Mouse (Mus musculus): ENCODE results near the gene Gjc2. TPM values are rescaled to one million over a fixed set of nuclear protein-coding genes. Genes with fewer than 3 reads are reported as not detected.

The Gjc2 gene
- polyA plus RNA-seq, 2 experiments: 0.08 TPM; not detected in 1

DNA sequence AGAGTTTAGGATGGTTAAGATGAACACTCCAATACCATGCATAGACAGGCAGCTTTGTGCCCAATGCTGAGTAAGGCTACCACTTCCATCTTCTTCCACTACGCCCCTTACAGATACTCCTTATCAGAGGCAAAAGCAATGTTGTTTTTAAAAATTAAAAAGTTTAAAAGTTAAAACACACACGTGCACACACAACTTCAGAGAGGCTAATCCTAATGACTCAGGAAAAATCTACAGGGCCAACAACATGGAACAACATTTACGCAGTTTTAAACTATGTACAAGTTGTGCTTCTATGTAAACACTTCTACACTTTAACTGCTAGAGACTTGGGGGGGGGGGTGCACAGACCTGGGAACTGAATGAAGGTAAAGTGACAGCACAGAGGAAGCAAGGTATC lies 41.0 kb upstream of the Gjc2 start:
- peaks cover 16% of the 10 kb centered on the region for H3K36me3 ChIP-seq (replicated peaks; ENCODE audit: control insufficient read depth, insufficient read depth, low read depth)
- H3K9ac ChIP-seq (replicated peaks): no peak overlapping the region
- H3K9me3 ChIP-seq (ENCODE audit: control insufficient read depth, low read length): no peaks in the 10 kb centered on the region
- DNase-seq (ENCODE audit: low read depth in 3 of 3, low spot score in 3 of 3) (no peak), ATAC-seq (ENCODE audit: insufficient read depth) (no peak)
- no peak overlapping the region for H3K4me3 ChIP-seq (ENCODE audit: insufficient read depth in 1 of 2, low read depth in 2 of 2, low read length in 2 of 2)
- no peak overlapping the region for H3K27ac ChIP-seq
- peaks cover 37 to 53% of the 10 kb centered on the region in 2 experiments for H3K4me1 ChIP-seq (replicated peaks; ENCODE audit: control insufficient read depth in 2 of 2, insufficient read depth in 2 of 2, low read length in 1 of 2)
- WGBS (ENCODE audit: insufficient replicate concordance): 61% methylated on average over 3 of the region's 3 CpGs
- H3K4me2 ChIP-seq (ENCODE audit: low read depth): peak overlapping the region; percentile 14; the same call in 1 of the 2 replicates
- no peak for TF ChIP-seq EP300 (IDR thresholded peaks at IDR 0.05; ENCODE audit: low read depth)
- no peaks in the 10 kb centered on the region for H3K27me3 ChIP-seq (ENCODE audit: control insufficient read depth, insufficient read depth, low read length)

GRCm38 (mm10) chr11:59222306-59222705 lies 39.3 kb upstream of the Gjc2 start:
- DNase-seq (ENCODE audit: low read depth in 3 of 3, low spot score in 3 of 3): no peak
- Histone ChIP-seq H3K9me3 (ENCODE audit: control insufficient read depth, low read length) (no peaks in the 10 kb centered on the region), H3K27me3 (ENCODE audit: control insufficient read depth, insufficient read depth, low read length) (no peaks in the 10 kb centered on the region), H3K36me3 (replicated peaks; ENCODE audit: control insufficient read depth, insufficient read depth, low read depth) (peaks cover 30% of the 10 kb centered on the region), H3K27ac (no peak overlapping the region), H3K9ac (replicated peaks) (no peak overlapping the region), H3K4me3 (ENCODE audit: insufficient read depth in 1 of 2, low read depth in 2 of 2, low read length in 2 of 2) (no peak overlapping the region), H3K4me2 (ENCODE audit: low read depth) (no peak overlapping the region), H3K4me1 (replicated peaks; ENCODE audit: control insufficient read depth in 2 of 2, insufficient read depth in 2 of 2, low read length in 1 of 2) (peaks cover 34 to 52% of the 10 kb centered on the region in 2 experiments)
- no peak for ATAC-seq (ENCODE audit: insufficient read depth)
- TF ChIP-seq CTCF (IDR thresholded peaks at IDR 0.05; ENCODE audit: low read depth) (no peak), EP300 (IDR thresholded peaks at IDR 0.05; ENCODE audit: low read depth) (no peak)
- WGBS (ENCODE audit: insufficient replicate concordance): 66% methylated on average over 4 of the region's 4 CpGs

DNA sequence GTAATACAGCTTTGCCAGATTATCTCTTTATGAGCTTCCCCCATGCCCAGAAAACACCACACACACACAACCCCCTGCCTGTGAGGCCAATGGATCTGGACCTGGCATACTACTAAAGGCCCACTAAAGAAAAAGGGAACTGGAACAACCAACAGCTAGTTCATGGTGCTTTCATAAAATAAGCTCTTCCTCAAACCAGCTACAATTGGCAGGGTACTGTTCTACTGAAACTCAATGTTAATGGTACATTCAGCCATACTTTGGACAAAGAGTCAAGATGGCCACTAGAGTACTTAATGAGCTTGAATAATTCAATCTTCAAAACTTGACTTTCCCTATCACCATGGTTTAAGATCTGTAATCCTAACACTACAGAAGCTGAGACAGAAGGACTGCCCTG lies 38.6 kb upstream of the Gjc2 start:
- DNase-seq (ENCODE audit: low read depth in 3 of 3, low spot score in 3 of 3) (no peak), ATAC-seq (ENCODE audit: insufficient read depth) (no peak)
- Histone ChIP-seq H3K27ac (no peak overlapping the region), H3K4me3 (ENCODE audit: insufficient read depth in 1 of 2, low read depth in 2 of 2, low read length in 2 of 2) (no peak overlapping the region), H3K27me3 (ENCODE audit: control insufficient read depth, insufficient read depth, low read length) (no peaks in the 10 kb centered on the region), H3K9ac (replicated peaks) (no peak overlapping the region), H3K9me3 (ENCODE audit: control insufficient read depth, low read length) (no peaks in the 10 kb centered on the region), H3K36me3 (replicated peaks; ENCODE audit: control insufficient read depth, insufficient read depth, low read depth) (peaks cover 30% of the 10 kb centered on the region), H3K4me1 (replicated peaks; ENCODE audit: control insufficient read depth in 2 of 2, insufficient read depth in 2 of 2, low read length in 1 of 2) (peaks cover 33 to 53% of the 10 kb centered on the region in 2 experiments), H3K4me2 (ENCODE audit: low read depth) (no peak overlapping the region)
- TF ChIP-seq CTCF (IDR thresholded peaks at IDR 0.05; ENCODE audit: low read depth) (no peak), EP300 (IDR thresholded peaks at IDR 0.05; ENCODE audit: low read depth) (no peak)

DNA sequence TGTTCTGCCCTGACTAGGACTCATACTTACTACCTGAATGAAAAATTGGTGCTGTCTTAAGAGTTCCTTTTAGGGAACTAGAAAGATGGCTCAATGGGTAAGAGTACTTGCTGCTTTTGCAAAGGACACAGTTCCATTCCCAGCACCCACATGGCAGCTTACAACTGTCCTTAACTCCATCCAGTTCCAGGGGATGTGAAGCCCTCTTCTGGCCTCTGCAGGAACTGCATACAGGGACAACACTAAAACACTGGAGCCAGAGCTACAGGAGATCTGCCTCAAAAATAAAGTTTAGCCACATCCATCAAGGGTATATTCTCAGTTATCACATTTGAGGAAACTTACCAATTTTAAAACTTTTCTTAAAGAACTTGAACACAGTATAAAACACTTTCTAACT lies 36.1 kb upstream of the Gjc2 start:
- Histone ChIP-seq H3K9me3 (ENCODE audit: control insufficient read depth, low read length) (no peaks in the 10 kb centered on the region), H3K27ac (no peak overlapping the region), H3K9ac (replicated peaks) (no peak overlapping the region), H3K4me1 (replicated peaks; ENCODE audit: control insufficient read depth in 2 of 2, insufficient read depth in 2 of 2, low read length in 1 of 2) (peaks cover 13 to 37% of the 10 kb centered on the region in 2 experiments), H3K4me2 (ENCODE audit: low read depth) (no peak overlapping the region), H3K27me3 (ENCODE audit: control insufficient read depth, insufficient read depth, low read length) (no peaks in the 10 kb centered on the region), H3K36me3 (replicated peaks; ENCODE audit: control insufficient read depth, insufficient read depth, low read depth) (peaks cover 39% of the 10 kb centered on the region), H3K4me3 (ENCODE audit: insufficient read depth in 1 of 2, low read depth in 2 of 2, low read length in 2 of 2) (no peak overlapping the region)
- DNase-seq (ENCODE audit: low read depth in 3 of 3, low spot score in 3 of 3): no peak
- no peak for ATAC-seq (ENCODE audit: insufficient read depth)
- TF ChIP-seq EP300 (IDR thresholded peaks at IDR 0.05; ENCODE audit: low read depth): no peak
- peak; percentile 82 for TF ChIP-seq CTCF (IDR thresholded peaks at IDR 0.05; ENCODE audit: low read depth)

GRCm38 (mm10) chr11:59218389-59218998 lies 35.5 kb upstream of the Gjc2 start:
- H3K4me1 ChIP-seq (replicated peaks; ENCODE audit: control insufficient read depth in 2 of 2, insufficient read depth in 2 of 2, low read length in 1 of 2): peaks cover 7 to 32% of the 10 kb centered on the region in 2 experiments
- no peaks in the 10 kb centered on the region for H3K27me3 ChIP-seq (ENCODE audit: control insufficient read depth, insufficient read depth, low read length)
- H3K9me3 ChIP-seq (ENCODE audit: control insufficient read depth, low read length): no peaks in the 10 kb centered on the region
- TF ChIP-seq EP300 (IDR thresholded peaks at IDR 0.05; ENCODE audit: low read depth) (no peak), CTCF (IDR thresholded peaks at IDR 0.05; ENCODE audit: low read depth) (no peak)
- H3K27ac ChIP-seq: no peak overlapping the region
- DNase-seq (ENCODE audit: low read depth in 3 of 3, low spot score in 3 of 3) (no peak), ATAC-seq (ENCODE audit: insufficient read depth) (no peak)
- 82% methylated on average over 4 of the region's 4 CpGs for WGBS (ENCODE audit: insufficient replicate concordance)
- no peak overlapping the region for H3K4me3 ChIP-seq (ENCODE audit: insufficient read depth in 1 of 2, low read depth in 2 of 2, low read length in 2 of 2)
- peaks cover 37% of the 10 kb centered on the region for H3K36me3 ChIP-seq (replicated peaks; ENCODE audit: control insufficient read depth, insufficient read depth, low read depth)
- H3K4me2 ChIP-seq (ENCODE audit: low read depth): no peak overlapping the region
- no peak overlapping the region for H3K9ac ChIP-seq (replicated peaks)
